Mouse (Mus musculus) lung, postnatal 10 days (tissue): Measurements from ENCODE around the gene Cacna1i.

Experiments
- DNase-seq: peaks from one replicate; pipeline ENCODE4 v3.0.0; 2021

Cacna1i gene

GRCm38 (mm10) chr15:80286851-80287415 lies at the start of gene Cacna1i:
Gene Cacna1i, plus strand, starts transcription at chr15:80287238.
- no peak for DNase-seq

GRCm38 (mm10) chr15:80248135-80248534 lies 38.9 kb upstream of the Cacna1i start:
- no peak for DNase-seq

GRCm38 (mm10) chr15:80248596-80248995 lies 38.4 kb upstream of the Cacna1i start:
- no peak for DNase-seq

- DNase-seq = no peak
Observed at GRCm38 (mm10) chr15:80249672-80250071, 37.4 kb upstream of the Cacna1i start.

- DNase-seq = no peak
Observed at GRCm38 (mm10) chr15:80250586-80250985, 36.5 kb upstream of the Cacna1i start.

GRCm38 (mm10) chr15:80253530-80253929 lies 33.5 kb upstream of the Cacna1i start:
- DNase-seq = peak; percentile 40

- DNase-seq = peak; percentile 68
Observed at GRCm38 (mm10) chr15:80254207-80254606, 32.8 kb upstream of the Cacna1i start.

GRCm38 (mm10) chr15:80254847-80255645 lies 32.0 kb upstream of the Cacna1i start, which contains the start of gene Atf4:
Gene Atf4, plus strand, starts transcription at chr15:80255184.
- peak; percentile 99 for DNase-seq

GRCm38 (mm10) chr15:80255646-80256121 lies 31.4 kb upstream of the Cacna1i start:
- peak; percentile 93 for DNase-seq

- DNase-seq = peak; percentile 11
Observed at GRCm38 (mm10) chr15:80256242-80256641, 30.8 kb upstream of the Cacna1i start.

- DNase-seq = no peak
Observed at GRCm38 (mm10) chr15:80256656-80257601, 30.1 kb upstream of the Cacna1i start.

- peak; percentile 32 for DNase-seq
Observed at GRCm38 (mm10) chr15:80257602-80258239, 29.3 kb upstream of the Cacna1i start.

- peak; percentile 13 for DNase-seq
Observed at GRCm38 (mm10) chr15:80258240-80259170, 28.5 kb upstream of the Cacna1i start.

GRCm38 (mm10) chr15:80259406-80260045 lies 27.5 kb upstream of the Cacna1i start:
- DNase-seq = no peak

GRCm38 (mm10) chr15:80260677-80261076 lies 26.4 kb upstream of the Cacna1i start:
- peak; percentile 90 for DNase-seq

- no peak for DNase-seq
Observed at GRCm38 (mm10) chr15:80261100-80261499, 25.9 kb upstream of the Cacna1i start.

GRCm38 (mm10) chr15:80263610-80264575 lies 23.1 kb upstream of the Cacna1i start, which contains the start of gene Rps19bp1:
Gene Rps19bp1, minus strand, starts transcription at chr15:80264315.
- peak; percentile 93 for DNase-seq

GRCm38 (mm10) chr15:80266281-80266680 lies 20.8 kb upstream of the Cacna1i start:
- DNase-seq = peak; percentile 86

GRCm38 (mm10) chr15:80271858-80272396 lies 15.1 kb upstream of the Cacna1i start:
- DNase-seq = no peak
